17 mouse cellular contexts compared by ENCODE assay signal in genomic region chr5:20294521-20294920, GRCm38 (mm10).
DNase-seq lines count a peak whose midpoint lies in the region; TF ChIP-seq lines count a peak whose summit lies in the region.
"Had no signal": no experiment of that assay in that cellular context is flagged by ENCODE, and none has a peak within 500 bp of the region (broad histone marks: within the 10 kb centered on the region; RNA-seq: fewer than 3 reads in every experiment).

No protein-coding gene starts in this region.

- DNase-seq in kidney, adult 2 months = peak; percentile 52
- DNase-seq in kidney, postnatal 4 days = no peak
- DNase-seq in embryo, embryonic 10.5 days (ENCODE audit: low spot score) = peak; percentile 50
- peak; percentile 35 for DNase-seq in forelimb bud, embryonic 11.5 days (ENCODE audit: low read depth, low spot score)
- DNase-seq in kidney, postnatal 14 days = peak; percentile 8
- DNase-seq in retina, postnatal 1 day = no peak
- no peak for DNase-seq in frontal cortex, postnatal 10 days (ENCODE audit: low spot score in 2 of 2)
- DNase-seq: adrenal gland, adult 8-10 months; cerebellum, postnatal 10 days; gastrocnemius, postnatal 36 days; lung, adult 2 months; thymus, adult 2 months had no signal

- TF ChIP-seq CTCF in kidney, adult 2 months (conservative IDR thresholded peaks at IDR 0.05; ENCODE audit: insufficient read depth, insufficient read length, low read depth, low read length) = no peak

- peaks cover 6% of the 10 kb centered on the region; the same call in 1 of the 2 replicates for H3K4me1 ChIP-seq in kidney, adult 2 months (ENCODE audit: control insufficient read depth, insufficient read depth, low read length)
- H3K4me1 ChIP-seq: embryonic facial prominence, embryonic 12.5 days; hindbrain, embryonic 12.5 days; midbrain, embryonic 15.5 days had no signal

- no peaks in the 10 kb centered on the region for H3K27me3 ChIP-seq in kidney, adult 2 months (replicated peaks; ENCODE audit: control insufficient read depth, insufficient read depth, low read length)
- H3K27me3 ChIP-seq: CH12.LX; embryonic facial prominence, embryonic 12.5 days; hindbrain, embryonic 12.5 days; midbrain, embryonic 15.5 days had no signal

- 23% methylated on average over 11 of the region's 11 CpGs for WGBS in kidney, adult 2 months

- TF ChIP-seq POLR2A in kidney, adult 2 months (IDR thresholded peaks at IDR 0.05; ENCODE audit: low read depth, low read length) = no peak

- H3K4me3 ChIP-seq in kidney, adult 2 months (ENCODE audit: insufficient read depth, low read depth, low read length) = no peak overlapping the region
- H3K4me3 ChIP-seq: embryonic facial prominence, embryonic 12.5 days; forebrain, embryonic 10.5 days; hindbrain, embryonic 12.5 days; midbrain, embryonic 15.5 days had no signal

- no peaks in the 10 kb centered on the region for H3K36me3 ChIP-seq in kidney, adult 2 months (ENCODE audit: control insufficient read depth, insufficient read depth, low read length)
- H3K36me3 ChIP-seq: embryonic facial prominence, embryonic 12.5 days; forebrain, embryonic 10.5 days; hindbrain, embryonic 12.5 days; midbrain, embryonic 15.5 days had no signal

- H3K27ac ChIP-seq in kidney, adult 2 months (ENCODE audit: insufficient read depth, low read depth, low read length) = peak overlapping the region; percentile 89
- H3K27ac ChIP-seq: embryonic facial prominence, embryonic 12.5 days; forebrain, embryonic 10.5 days; hindbrain, embryonic 12.5 days; midbrain, embryonic 15.5 days had no signal

Comparison
In these comparisons a context has a peak if more than half of its experiments do, and no peak if none do; other contexts are left out.
1. DNase-seq: peak in kidney, adult 2 months (single experiment), embryo, embryonic 10.5 days (single experiment), forelimb bud, embryonic 11.5 days (single experiment) and kidney, postnatal 14 days (single experiment); none in kidney, postnatal 4 days (0 of 2), retina, postnatal 1 day (single experiment) and frontal cortex, postnatal 10 days (0 of 2).